Mouse (Mus musculus): ENCODE measurements at regions not wholly inside any gene's neighbourhood (a gene's known extent, or its start where the extent isn't known, plus 50 kb on each side); places are given as distances from the start of the nearest gene placed in this dataset.

DNA sequence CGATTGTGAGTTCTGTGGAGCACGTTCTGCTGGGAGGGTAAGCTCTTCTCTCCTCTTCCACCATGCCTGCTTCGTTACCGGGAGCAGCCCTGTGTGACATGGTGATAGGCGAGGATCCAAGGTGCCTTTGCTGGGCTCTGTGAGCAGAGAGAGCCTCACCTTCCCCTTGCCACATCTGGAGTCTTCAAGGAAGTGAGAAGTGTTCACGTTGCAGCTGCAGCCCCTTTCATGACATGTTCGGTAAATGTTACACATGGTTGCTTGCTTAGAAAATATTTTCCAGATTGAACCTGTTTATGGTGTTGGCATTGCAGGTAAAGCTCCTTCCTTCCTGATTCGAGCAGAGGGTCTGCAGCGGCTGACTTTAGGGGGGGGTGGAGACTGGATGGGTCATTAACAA is 244.0 kb downstream of the Ttll7 start:
- no peaks in the 10 kb centered on the region for H3K36me3 ChIP-seq (ENCODE audit: insufficient read depth)
- H3K4me3 ChIP-seq (ENCODE audit: low read depth, low read length) = no peak overlapping the region
- DNase-seq = no peak
- no peaks in the 10 kb centered on the region for H3K4me1 ChIP-seq (ENCODE audit: insufficient read depth)
- H3K27me3 ChIP-seq (ENCODE audit: insufficient read depth, low read length) = no peaks in the 10 kb centered on the region
- 42% methylated on average over 9 of the region's 9 CpGs for WGBS
- H3K27ac ChIP-seq (ENCODE audit: low read depth) = no peak overlapping the region
- H3K4me2 ChIP-seq = no peak overlapping the region
- no peak for TF ChIP-seq CTCF (IDR thresholded peaks at IDR 0.05; ENCODE audit: low read depth)
- H3K9ac ChIP-seq = no peak overlapping the region
- no peak for ATAC-seq (ENCODE audit: insufficient read depth)
- no peaks in the 10 kb centered on the region for H3K9me3 ChIP-seq (ENCODE audit: low read depth, low read length)

DNA sequence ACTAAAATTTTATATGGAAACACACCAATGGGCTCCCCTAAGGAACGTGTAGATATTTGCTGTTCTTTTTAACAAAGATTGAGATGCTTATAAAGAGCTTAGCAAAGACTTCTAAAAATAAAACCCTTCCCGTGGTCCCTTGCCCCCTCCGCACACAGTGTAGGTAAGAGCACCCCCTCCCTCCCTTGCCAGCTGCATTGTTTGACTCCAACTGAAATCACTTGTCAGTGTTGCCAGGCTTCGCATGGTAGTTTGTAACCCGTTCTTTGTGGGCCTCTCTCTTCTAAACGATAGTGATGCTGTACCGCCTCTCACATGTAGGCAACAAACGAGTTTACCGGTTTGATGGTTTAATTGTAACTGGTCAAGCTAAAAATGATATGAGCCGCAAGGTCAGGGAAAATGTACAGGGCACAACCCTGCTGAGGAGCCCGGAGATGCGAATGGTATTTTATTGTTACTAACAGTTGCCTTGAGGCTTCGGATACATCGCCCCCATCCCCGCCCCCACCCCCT is 246.0 kb downstream of the Ttll7 start:
- Histone ChIP-seq H3K36me3 (ENCODE audit: insufficient read depth) (no peaks in the 10 kb centered on the region), H3K9me3 (ENCODE audit: low read depth, low read length) (no peaks in the 10 kb centered on the region), H3K4me2 (no peak overlapping the region), H3K27ac (ENCODE audit: low read depth) (no peak overlapping the region), H3K4me3 (ENCODE audit: low read depth, low read length) (no peak overlapping the region), H3K9ac (no peak overlapping the region), H3K4me1 (ENCODE audit: insufficient read depth) (no peaks in the 10 kb centered on the region), H3K27me3 (ENCODE audit: insufficient read depth, low read length) (no peaks in the 10 kb centered on the region)
- 52% methylated on average over 15 of the region's 15 CpGs for WGBS
- ATAC-seq (ENCODE audit: insufficient read depth) (no peak), DNase-seq (no peak)
- TF ChIP-seq CTCF (IDR thresholded peaks at IDR 0.05; ENCODE audit: low read depth) = no peak

DNA sequence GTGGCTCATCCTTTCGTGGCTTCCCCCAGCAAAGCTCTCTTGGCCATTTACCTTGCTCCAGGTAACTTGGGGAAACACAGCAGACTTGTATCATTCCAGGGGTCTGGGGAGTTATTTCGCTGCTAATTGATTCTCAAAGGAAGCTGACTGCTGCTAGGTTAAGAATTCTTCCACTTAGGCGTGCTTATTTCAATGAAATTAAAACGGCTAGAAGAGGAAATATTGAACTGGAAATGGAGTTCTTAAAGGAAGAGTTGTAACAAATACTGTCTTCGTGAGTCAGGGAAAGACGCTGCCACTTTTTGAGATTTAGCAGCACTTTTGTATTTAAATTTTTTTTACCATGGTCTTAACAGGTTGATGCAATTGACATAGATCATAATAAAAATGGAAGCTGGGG is 246.4 kb downstream of the Ttll7 start:
- DNase-seq (no peak), ATAC-seq (ENCODE audit: insufficient read depth) (no peak)
- Histone ChIP-seq H3K4me1 (ENCODE audit: insufficient read depth) (no peaks in the 10 kb centered on the region), H3K4me2 (no peak overlapping the region), H3K27me3 (ENCODE audit: insufficient read depth, low read length) (no peaks in the 10 kb centered on the region), H3K9ac (no peak overlapping the region), H3K9me3 (ENCODE audit: low read depth, low read length) (no peaks in the 10 kb centered on the region), H3K4me3 (ENCODE audit: low read depth, low read length) (no peak overlapping the region), H3K27ac (ENCODE audit: low read depth) (no peak overlapping the region), H3K36me3 (ENCODE audit: insufficient read depth) (no peaks in the 10 kb centered on the region)
- no peak for TF ChIP-seq CTCF (IDR thresholded peaks at IDR 0.05; ENCODE audit: low read depth)
- 60% methylated on average over 6 of the region's 6 CpGs for WGBS

DNA sequence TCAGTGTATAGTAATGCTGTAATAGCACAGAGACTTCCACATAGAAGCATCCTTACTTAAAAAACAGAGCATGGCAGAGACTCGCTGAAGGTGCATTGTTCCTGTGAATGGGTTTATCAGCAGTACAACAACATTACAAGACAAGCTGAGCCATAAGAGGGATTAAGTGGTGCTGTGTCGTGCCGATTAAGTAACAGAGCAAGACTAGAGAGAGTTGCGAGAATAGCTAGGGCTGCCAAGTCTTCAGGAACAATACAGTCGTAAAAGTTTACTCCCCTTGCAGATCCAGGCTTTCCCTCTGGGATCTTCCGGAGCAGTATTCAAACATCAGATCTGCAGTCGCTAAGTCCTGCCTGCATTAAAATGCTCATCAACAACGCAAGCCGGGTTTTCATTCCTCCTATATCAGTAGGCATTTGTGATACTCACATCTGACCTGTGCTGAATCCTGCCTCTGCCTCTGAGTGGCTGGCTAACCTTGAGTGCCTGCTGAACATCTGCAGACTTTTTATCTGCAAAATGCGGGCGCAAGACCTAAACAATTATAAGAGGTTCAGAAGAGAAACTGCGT is 247.1 kb downstream of the Ttll7 start:
- Histone ChIP-seq H3K9ac (no peak overlapping the region), H3K4me3 (ENCODE audit: low read depth, low read length) (no peak overlapping the region), H3K4me1 (ENCODE audit: insufficient read depth) (no peaks in the 10 kb centered on the region), H3K9me3 (ENCODE audit: low read depth, low read length) (no peaks in the 10 kb centered on the region), H3K27ac (ENCODE audit: low read depth) (no peak overlapping the region), H3K27me3 (ENCODE audit: insufficient read depth, low read length) (no peaks in the 10 kb centered on the region), H3K4me2 (no peak overlapping the region), H3K36me3 (ENCODE audit: insufficient read depth) (no peaks in the 10 kb centered on the region)
- no peak for TF ChIP-seq CTCF (IDR thresholded peaks at IDR 0.05; ENCODE audit: low read depth)
- DNase-seq (peak; percentile 45), ATAC-seq (ENCODE audit: insufficient read depth) (no peak)
- 29% methylated on average over 12 of the region's 12 CpGs for WGBS

DNA sequence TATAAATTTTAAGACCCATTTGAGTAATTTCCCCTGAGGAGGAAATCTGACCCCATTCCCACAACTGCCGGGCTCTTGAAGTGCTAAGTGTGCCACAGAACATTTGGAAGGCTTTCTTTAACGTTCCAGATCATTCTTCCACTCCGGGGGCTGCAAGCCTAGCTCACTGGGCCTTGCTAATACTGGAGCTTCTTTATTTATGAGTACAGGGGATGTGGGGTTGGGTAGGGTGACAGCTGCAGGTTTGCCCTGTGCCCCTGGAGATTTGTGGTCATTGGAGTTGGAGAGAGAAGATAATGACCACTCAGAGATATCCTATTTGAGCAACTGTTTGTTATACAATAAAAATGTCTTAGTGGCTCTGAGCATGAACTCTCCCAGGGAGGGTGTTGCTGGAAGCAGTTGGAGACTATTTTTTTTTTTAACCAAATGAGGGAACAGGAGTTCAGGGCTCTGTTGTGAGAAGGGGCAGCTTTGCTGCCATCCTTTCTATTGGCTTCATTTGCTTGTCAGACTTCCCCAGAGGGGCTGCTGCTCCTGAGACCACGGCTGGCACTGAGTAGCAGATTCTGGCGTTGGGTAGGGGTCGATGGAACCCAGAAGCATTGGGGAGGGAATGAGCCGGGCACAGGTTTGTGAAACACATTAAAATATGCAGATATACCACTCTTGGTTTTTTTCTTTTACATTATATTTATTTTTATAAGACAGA is 249.0 kb downstream of the Ttll7 start:
- H3K4me1 ChIP-seq (ENCODE audit: insufficient read depth) = no peaks in the 10 kb centered on the region
- no peaks in the 10 kb centered on the region for H3K27me3 ChIP-seq (ENCODE audit: insufficient read depth, low read length)
- no peak overlapping the region for H3K4me2 ChIP-seq
- TF ChIP-seq CTCF (IDR thresholded peaks at IDR 0.05; ENCODE audit: low read depth) = no peak
- 35% methylated on average over 7 of the region's 7 CpGs for WGBS
- H3K27ac ChIP-seq (ENCODE audit: low read depth) = no peak overlapping the region
- DNase-seq = peak; percentile 9
- peak; percentile 31; the same call in 1 of the 2 replicates for ATAC-seq (ENCODE audit: insufficient read depth)
- H3K9ac ChIP-seq = no peak overlapping the region
- H3K4me3 ChIP-seq (ENCODE audit: low read depth, low read length) = no peak overlapping the region
- no peaks in the 10 kb centered on the region for H3K9me3 ChIP-seq (ENCODE audit: low read depth, low read length)
- no peaks in the 10 kb centered on the region for H3K36me3 ChIP-seq (ENCODE audit: insufficient read depth)

DNA sequence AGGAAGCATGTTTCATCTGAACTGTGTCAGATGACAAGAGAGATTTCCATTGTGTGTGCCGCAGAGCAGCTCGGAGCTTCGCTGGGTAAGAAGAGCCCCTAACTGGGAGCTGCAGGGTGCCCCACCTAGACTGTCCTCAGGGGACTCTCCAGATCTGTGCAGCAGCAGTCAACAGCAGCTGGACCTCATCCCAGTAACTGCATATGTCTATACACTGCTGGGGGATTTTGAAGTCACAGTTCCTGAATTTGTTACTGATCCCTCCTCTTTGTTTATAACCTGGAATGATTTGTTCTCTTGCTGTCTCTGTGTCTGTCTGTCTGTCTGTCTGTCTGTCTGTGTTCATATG is 249.6 kb downstream of the Ttll7 start:
- H3K4me2 ChIP-seq = no peak overlapping the region
- H3K4me3 ChIP-seq (ENCODE audit: low read depth, low read length) = no peak overlapping the region
- H3K36me3 ChIP-seq (ENCODE audit: insufficient read depth) = no peaks in the 10 kb centered on the region
- no peak overlapping the region for H3K27ac ChIP-seq (ENCODE audit: low read depth)
- no peak overlapping the region for H3K9ac ChIP-seq
- WGBS = 34% methylated on average over 3 of the region's 3 CpGs
- ATAC-seq (ENCODE audit: insufficient read depth) = peak; percentile 95
- no peaks in the 10 kb centered on the region for H3K27me3 ChIP-seq (ENCODE audit: insufficient read depth, low read length)
- peak; percentile 24; the same call in 1 of the 2 replicates for TF ChIP-seq CTCF (IDR thresholded peaks at IDR 0.05; ENCODE audit: low read depth)
- DNase-seq = peak; percentile 77
- H3K9me3 ChIP-seq (ENCODE audit: low read depth, low read length) = no peaks in the 10 kb centered on the region
- H3K4me1 ChIP-seq (ENCODE audit: insufficient read depth) = no peaks in the 10 kb centered on the region

DNA sequence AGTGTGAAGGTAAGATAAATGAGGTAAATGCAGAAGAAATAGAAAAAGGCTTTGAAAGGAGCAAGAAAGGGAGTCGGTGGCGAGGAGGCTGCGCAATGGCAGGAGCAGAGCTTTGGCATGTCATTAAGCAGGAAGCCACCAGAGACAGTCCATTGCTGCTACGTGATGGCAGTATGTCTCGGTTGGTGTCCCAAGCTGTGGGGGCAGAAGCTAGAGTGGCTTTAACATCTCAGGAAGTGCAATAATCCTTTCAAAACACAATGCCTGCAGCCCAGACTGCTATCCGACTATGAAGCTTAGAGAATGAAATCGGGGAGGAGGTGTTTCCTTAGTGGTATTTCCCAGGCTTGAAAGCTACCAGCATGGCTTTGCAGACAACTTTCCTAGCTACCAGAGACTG is 251.3 kb downstream of the Ttll7 start:
- Histone ChIP-seq H3K27ac (ENCODE audit: low read depth) (no peak overlapping the region), H3K9ac (no peak overlapping the region), H3K4me2 (no peak overlapping the region), H3K4me1 (ENCODE audit: insufficient read depth) (no peaks in the 10 kb centered on the region), H3K36me3 (ENCODE audit: insufficient read depth) (no peaks in the 10 kb centered on the region), H3K9me3 (ENCODE audit: low read depth, low read length) (no peaks in the 10 kb centered on the region), H3K4me3 (ENCODE audit: low read depth, low read length) (no peak overlapping the region), H3K27me3 (ENCODE audit: insufficient read depth, low read length) (no peaks in the 10 kb centered on the region)
- ATAC-seq (ENCODE audit: insufficient read depth) (no peak), DNase-seq (no peak)
- 55% methylated on average over 7 of the region's 7 CpGs for WGBS
- no peak for TF ChIP-seq CTCF (IDR thresholded peaks at IDR 0.05; ENCODE audit: low read depth)

Measured in lung, embryonic 14.5 days (tissue).